In the genomic region with DNA sequence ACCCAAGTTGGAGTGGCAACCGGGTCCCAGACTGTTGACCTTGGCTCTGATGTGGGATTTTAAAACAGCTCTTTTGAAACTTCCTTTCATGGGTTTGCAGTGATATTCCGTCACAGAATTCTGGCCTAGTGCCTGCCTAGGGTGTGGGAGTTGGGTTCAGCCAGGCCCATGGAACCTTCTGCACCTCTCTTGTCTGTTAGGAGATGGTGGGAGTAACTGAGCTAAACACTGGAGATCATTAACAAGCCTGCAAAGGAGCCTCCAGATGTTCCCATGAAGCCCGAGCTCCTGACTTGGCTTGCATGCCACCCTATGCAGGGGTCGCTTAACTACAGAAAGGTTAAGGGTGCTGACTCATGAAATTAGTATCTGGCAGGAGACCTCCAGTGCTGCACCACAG, we compare ENCODE assay signal across 9 mouse cellular contexts.
DNase-seq lines count a peak whose midpoint lies in the region; ATAC-seq and TF ChIP-seq lines count a peak whose summit lies in the region.
"Had no signal": no experiment of that assay in that cellular context is flagged by ENCODE, and none has a peak within 500 bp of the region (broad histone marks: within the 10 kb centered on the region; RNA-seq: fewer than 3 reads in every experiment).

No protein-coding gene starts in this region.

- H3K36me3 ChIP-seq in heart, embryonic 15.5 days, result no peaks in the 10 kb centered on the region

- H3K4me2 ChIP-seq in heart, embryonic 15.5 days, result no peak overlapping the region

- DNase-seq in gastrocnemius, adult 18-20 months (ENCODE audit: low spot score), result peak; percentile 27
- no peak for DNase-seq in gastrocnemius, postnatal 14 days
- DNase-seq in kidney, postnatal 25 days, result peak; percentile 60 to 68
- peak; percentile 58 for DNase-seq in ovary, postnatal 14 days (ENCODE audit: low spot score)
- DNase-seq in cerebellum, adult 2 months, result no peak
- no peak for DNase-seq in MN1 (ENCODE audit: low spot score)
- DNase-seq: cerebellum, postnatal 14 days had no signal

- WGBS in heart, embryonic 15.5 days, result 36% methylated on average over 4 of the region's 4 CpGs
- 72% methylated on average over 4 of the region's 4 CpGs for WGBS in cerebellum, adult 2 months

- no peak for TF ChIP-seq CTCF in cerebellum, adult 2 months (IDR thresholded peaks at IDR 0.05; ENCODE audit: borderline replicate concordance, insufficient read depth, low read depth, low read length)

- no peaks in the 10 kb centered on the region for H3K9me3 ChIP-seq in heart, embryonic 15.5 days (replicated peaks)

- no peak overlapping the region for H3K9ac ChIP-seq in heart, embryonic 15.5 days

- peaks cover 16% of the 10 kb centered on the region for H3K4me1 ChIP-seq in heart, embryonic 15.5 days (replicated peaks)
- H3K4me1 ChIP-seq in cerebellum, adult 2 months (ENCODE audit: control insufficient read depth, insufficient read depth, low read length), result no peaks in the 10 kb centered on the region

- intact Hi-C loops in gastrocnemius, postnatal 14 days (cut with DNase I; ENCODE audit: low total_unique reads), result no loop called here

- H3K27ac ChIP-seq in heart, embryonic 15.5 days, result peak overlapping the region; percentile 39
- no peak overlapping the region for H3K27ac ChIP-seq in cerebellum, adult 2 months (ENCODE audit: insufficient read depth, low read length)

- peak; percentile 39; the same call in 1 of the 2 replicates for ATAC-seq in heart, embryonic 15.5 days (replicated peaks; ENCODE audit: insufficient number of reproducible peaks, insufficient read depth, low FRiP score, low read depth)
- ATAC-seq in erythroid progenitor cell, adult 5-6 weeks (replicated peaks; ENCODE audit: low FRiP score, poor library complexity, severe bottlenecking), result no peak

- no peak for TF ChIP-seq POLR2A in cerebellum, adult 2 months (IDR thresholded peaks at IDR 0.05; ENCODE audit: borderline replicate concordance, insufficient read depth, low read length)

- H3K4me3 ChIP-seq in heart, embryonic 15.5 days, result no peak overlapping the region
- H3K4me3 ChIP-seq in cerebellum, adult 2 months (replicated peaks; ENCODE audit: insufficient read depth, low read depth, low read length), result no peak overlapping the region

- no peaks in the 10 kb centered on the region for H3K27me3 ChIP-seq in heart, embryonic 15.5 days
- H3K27me3 ChIP-seq in cerebellum, adult 2 months (ENCODE audit: control insufficient read depth, insufficient read depth, low read length), result no peaks in the 10 kb centered on the region

Comparison
In these comparisons a context has a peak if more than half of its experiments do, and no peak if none do; other contexts are left out.
1. DNase-seq: peak in gastrocnemius, adult 18-20 months (single experiment), kidney, postnatal 25 days (2 of 2) and ovary, postnatal 14 days (single experiment); none in gastrocnemius, postnatal 14 days (single experiment), cerebellum, adult 2 months (0 of 2) and MN1 (single experiment).